Mouse (Mus musculus): ENCODE measurements around the gene S1pr4. TPM values are rescaled to one million over a fixed set of nuclear protein-coding genes. Genes with fewer than 3 reads are reported as not detected.

S1pr4 gene
- total RNA-seq, 1 experiment from 2014 or later: 2.3 TPM

DNA sequence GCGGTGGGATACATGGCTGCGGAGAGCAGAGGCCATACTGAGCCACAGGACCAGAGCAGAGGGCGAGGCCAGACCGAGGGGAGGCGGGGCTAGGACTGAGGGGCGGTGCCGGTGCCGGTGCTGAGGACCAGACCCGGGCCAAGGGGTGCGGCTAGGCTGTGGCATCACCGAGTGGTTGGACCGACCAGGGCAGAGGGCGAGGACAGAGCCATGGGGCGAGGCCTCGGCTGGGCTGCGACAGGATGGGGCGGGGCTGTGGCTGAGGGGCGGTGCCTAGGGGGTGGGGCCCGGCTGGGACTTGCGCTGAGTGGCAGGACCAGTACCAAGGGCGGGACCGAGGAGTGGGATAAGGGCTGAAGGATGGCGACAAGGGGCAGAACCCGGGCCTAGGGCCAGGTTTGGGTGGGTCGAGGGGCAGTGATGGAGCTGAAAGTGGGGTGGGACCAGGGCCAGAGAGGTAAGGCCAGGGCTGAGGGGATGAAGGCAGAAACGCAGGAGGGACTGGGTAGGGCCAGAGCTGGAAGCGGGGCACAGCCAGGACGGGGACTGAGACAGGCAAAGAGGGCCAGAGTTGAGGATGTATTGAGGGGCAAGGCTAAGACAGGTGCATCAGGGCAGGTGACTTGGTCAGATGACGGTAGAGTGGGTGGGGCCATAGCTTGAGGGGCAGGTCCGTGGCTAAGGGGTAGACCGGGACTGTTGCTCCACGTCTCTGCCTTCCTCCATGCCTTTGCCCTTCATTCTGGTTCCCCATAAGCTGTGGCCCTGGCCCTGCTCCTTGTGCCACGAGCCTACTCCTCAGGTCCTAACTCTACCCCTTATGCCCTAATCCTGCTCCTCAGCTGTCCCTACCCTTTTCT is 35.3 kb downstream of the S1pr4 start:
- DNase-seq: peak; percentile 84

DNA sequence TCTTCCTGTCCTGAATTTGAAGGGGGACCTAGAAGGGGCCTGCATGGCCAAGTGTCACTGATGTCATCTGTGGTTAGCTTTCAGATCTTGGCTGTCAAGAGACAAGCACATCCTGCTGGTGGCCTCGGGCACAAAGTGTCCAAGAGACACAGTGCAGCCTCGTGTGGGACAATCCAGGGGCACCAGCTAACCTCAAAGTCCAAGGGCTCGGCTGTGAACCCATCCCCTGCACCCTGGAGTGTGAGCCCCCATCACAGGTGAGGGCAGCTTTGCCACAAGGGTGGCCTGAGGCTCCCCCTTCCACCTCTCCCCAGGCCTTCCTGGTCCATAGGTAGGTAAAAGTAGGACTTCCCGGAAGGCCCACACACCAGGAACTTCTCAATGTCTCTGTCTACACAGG is 36.4 kb downstream of the S1pr4 start:
- DNase-seq: no peak

- no peak for DNase-seq
Observed at GRCm38 (mm10) chr10:81462917-81463316, 37.0 kb downstream of the S1pr4 start.

DNA sequence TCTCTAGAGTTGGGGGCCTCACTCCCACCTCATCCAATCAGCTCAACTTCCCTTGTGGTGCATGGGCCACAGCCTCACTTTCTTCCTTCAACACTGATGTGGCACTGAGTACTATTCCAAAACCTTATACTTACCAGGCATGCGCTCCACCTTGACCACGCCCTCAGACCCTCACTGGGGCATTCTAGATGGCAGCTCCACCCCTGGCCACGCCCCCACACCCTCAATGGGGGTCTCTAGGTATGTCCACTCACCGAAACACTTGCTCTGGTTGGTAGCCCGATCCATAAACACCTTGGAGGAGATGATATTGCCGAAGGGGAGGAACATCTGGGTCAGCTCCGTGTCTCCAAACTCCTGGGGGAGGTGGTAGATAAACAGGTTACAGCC is 37.5 kb downstream of the S1pr4 start:
- DNase-seq: no peak

DNA sequence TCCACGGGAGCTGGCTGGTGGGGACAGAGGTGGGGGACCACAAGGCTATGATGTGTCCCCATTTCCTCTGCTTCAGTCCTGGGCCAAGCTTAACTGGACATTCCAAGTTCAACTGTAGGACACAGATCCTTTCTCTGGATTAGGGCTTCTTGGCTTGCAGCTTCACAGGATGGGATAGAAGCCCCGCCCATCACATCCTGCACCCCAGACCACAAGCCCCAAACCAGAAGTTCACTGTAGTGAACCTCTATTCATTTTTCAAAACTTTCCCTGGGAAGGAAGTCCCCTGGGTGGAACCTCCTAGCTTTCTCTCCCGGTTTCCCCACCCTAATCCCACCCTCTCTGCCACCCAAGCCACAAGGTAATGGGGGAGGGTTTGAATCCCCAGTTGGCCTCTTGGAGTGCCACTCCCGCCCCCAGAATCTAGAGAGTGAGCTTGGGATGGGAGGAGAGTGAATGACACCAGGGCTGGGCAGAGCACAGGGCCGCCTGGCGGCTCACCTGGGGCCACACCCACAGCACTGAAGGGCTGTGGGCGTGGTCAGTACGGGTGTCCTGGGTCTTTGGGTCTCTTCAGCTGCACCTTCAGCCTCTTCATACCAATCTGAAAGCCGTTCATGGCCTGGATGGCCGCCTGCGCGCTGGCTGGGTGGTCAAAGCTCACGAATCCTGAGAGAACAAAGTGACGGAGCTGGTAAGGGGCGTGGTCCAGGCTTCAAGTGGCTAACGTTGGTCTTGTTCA is 38.1 kb downstream of the S1pr4 start:
- no peak for DNase-seq

DNA sequence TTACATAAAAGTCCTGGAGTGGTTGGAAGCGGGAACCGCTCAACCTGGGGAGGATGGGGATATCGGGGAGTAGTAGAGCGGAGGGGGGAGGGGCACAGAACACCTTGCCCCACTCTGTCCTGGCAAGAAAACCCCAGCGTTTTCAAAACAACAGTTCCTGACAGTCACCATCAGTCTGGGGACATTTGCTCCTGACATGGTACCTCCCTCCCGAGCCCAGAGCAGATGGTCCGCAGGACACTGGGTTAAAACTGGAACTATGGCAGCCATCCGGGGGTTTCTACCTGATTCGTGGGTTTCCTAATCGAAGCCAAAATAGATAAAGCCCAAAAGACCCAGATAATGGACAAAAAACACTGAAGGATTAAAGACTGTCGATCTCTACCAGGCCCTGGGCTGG is 39.0 kb downstream of the S1pr4 start:
- DNase-seq: no peak

DNA sequence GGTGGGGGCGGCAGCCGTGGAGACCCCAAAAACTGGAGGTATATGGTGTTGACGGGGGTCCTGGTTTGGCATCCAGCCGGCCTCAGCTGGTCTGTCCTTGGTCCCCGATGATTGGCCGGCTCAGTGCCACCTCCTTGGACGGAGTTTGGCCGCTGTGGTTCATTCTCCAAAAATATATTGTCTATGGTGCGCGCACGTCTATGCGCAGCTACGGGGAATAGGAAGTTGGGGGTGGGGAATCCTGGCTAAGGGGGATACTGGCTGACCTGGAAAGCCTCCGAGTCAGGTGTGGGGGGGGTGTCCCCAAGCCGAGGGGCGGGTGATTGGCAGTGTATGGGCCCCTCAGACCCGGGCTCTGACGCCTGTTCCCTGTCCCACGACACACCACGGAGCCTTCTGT is 39.5 kb downstream of the S1pr4 start:
- no peak for DNase-seq

DNA sequence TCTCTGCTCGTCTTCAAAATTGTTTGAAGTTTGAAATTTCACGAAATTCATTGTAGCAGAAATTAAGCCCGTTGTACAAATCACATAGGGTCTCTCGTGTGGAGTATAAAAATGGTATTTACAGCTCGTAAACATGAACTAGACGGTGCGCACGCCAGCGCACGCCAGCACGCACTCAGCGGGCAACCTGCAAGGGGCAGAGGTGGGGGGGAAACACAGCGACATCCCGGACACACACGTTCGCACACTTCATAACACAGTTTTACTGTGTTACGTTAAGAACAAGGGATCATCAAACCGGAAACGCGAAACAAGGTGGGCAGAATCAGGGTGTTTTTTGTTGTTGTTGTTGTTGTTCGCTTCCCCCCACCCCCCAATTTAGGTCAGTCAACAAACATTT is 40.5 kb downstream of the S1pr4 start:
- no peak for DNase-seq

DNA sequence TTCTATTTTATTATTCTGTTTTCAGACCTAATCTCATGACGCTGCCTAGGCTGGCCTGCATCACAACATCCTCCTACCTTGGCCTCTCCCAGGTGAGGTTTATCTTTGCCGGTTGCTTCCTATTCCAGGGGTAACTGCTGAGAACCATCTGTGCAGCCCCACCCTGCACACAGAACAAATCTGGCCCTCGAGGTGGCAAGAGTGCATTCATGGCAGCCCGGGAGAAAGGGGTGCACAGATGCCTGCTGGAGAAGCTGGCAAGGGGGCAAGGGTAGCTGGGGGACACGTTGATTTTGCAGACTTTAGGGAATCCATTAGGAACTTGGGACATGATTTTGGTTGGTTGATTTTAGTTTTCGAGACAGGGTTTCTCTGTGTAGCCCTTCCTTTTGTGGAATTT is 41.7 kb downstream of the S1pr4 start:
- no peak for DNase-seq

DNA sequence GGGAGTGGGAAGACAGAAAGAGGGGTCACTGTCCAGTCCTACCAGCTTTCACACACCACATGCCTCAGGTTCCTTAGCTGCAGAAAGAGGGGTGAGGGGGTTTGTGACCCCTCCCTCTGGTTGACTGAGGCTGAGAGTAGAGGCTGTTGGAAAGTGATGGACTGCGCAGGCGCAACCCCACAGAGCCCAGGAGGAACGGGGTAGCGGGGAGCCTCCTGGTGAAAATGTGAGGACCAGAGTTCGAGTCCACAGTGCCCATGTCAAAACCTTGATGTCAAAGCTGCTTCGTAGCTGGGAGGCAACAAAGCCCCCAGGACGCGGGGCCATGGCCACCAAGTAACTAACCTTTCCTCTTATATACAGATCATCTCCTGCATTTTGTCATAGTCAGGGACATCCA is 42.3 kb downstream of the S1pr4 start:
- DNase-seq: no peak

DNA sequence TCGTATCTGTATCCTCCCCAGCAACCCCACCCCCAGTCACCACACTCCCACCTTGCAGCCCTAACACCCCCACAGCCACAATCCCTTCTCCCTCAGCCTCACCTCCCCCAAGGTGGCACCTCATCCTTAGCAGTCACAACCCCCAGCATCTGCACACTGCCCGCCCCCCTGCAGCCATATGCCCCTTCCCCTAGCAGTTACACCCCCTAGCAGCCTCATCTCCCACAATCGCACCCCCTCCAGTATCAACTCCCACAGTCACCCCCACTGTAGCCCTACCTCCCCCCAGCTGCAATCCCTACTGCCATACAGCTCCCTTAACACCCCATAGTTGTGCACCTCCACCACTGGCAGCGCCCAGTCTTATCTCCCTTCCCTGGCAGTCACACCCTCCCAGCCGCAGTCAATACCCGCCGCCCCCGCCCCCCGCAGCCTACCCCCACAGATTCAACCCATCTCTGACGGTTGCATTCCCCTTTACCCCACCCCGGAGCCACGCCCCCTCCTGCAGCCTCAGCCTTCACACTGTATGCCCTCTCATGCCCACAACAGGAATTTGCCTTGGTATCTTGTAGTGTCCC is 42.9 kb downstream of the S1pr4 start:
- no peak for DNase-seq

DNA sequence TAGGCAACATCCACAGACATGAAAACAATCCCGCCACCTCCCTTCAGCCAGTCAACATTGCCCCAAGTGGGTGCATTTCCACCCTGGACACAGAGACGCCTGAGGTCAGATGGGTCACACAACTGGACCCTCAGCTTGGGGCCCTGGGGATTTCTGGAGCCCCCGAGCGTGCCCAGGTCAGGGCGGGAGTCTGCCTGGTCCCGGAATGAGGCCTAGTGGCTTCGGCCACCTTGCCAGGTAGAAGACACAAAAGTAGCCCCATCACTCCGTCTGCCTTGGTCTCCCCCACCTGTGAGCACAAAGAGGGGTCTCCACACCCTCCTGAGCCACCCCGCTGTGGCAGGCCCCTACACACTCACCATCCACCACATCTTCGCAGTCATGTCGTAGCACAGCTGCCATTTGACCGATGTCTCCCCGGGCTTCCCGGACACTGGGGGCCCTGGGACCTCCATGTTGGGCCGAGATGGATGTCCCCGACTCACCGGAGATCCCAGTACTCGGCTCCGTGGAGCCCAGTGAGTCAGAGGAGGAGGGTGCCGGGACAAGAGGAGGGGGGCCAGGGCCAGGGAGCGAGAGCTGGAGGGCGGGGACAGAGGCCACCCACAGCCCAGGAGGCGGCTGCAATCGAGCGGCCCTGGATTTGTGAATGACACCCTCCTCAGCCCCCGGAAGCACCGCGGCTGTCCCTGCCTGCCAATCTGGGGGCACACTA is 44.6 kb downstream of the S1pr4 start, which contains the start of gene Nfic:
Nfic (minus strand) TSS at position 455 of the 715 bp plus-strand sequence.
- no peak for DNase-seq

DNA sequence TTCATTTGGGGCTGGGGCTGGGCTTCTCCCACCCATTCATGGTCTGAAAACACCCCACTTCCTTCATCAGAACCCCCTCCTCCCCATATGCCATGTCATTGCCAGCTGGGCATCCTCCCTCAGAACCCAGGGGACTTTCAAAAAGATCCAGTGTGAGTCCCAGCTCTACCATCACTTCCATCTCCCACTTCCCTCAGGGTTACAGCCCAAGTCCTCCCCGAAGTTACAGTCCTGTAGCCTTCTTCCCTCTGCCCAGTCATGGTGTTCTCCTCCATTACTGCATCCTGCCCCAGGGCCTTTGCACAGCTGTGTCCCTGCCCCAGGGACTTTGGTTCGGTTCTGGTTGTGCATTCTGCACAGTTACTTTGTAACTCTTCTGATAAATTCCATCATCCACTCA is 45.8 kb downstream of the S1pr4 start:
- no peak for DNase-seq

- DNase-seq: peak; percentile 47
Observed at GRCm38 (mm10) chr10:81452947-81453288, 47.0 kb downstream of the S1pr4 start.

- DNase-seq: no peak
Observed at GRCm38 (mm10) chr10:81452237-81452946, 47.5 kb downstream of the S1pr4 start.

DNA sequence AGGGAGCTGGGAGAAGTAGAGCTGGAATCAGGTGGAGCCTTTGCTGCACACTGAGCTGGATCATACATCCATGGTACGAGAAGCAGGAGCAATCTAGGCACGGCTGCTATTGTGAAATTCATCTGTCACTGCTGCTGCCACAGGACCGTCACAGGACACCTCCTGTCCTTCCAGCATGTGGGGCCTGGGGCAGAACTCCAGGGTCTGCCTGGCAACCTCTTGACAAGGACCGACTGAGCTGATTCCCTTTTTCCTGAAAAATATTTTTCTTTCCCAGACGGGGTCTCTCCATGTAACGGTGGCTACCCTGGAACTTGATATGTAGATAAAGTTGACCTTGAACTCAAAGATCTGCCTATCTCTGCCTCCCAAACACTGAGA is 48.6 kb downstream of the S1pr4 start:
- no peak for DNase-seq

DNA sequence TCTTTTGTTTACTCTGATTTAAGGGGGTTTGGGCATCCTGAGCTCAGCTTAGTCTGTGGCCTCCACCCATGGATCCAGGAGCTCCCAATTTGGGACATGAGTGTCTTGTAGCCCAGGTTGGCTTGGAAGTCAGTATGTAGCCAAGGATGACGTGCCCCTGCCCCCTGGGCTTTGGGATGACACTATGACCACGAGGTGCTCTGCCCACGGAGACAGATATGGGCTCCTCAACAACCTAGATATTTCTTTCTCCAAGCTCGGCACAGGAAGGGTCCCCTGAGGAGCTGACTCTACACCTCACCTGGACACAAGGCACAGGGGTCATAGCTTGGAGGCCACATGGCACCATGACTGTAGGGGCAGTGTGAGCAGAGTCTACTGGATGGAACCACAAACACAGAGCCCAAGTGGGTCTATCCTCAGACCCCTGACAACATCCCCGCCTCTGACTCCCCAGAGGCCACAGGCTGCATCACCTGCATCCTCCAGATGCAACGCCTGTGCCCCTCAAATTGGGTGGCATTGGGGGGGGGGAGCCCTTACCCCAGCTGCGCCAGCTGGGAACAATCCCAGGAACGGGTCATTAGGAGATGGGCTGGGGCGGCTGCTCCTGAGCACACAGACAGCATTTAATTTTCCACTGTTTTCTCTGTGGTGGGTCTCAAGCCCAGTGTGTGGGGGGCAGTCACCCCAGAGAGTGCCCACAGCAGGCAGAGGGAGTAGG is 49.1 kb downstream of the S1pr4 start:
- no peak for DNase-seq

GRCm38 (mm10) chr10:81450140-81450539 is 49.8 kb downstream of the S1pr4 start:
- DNase-seq: peak; percentile 89

Measured in adrenal gland, postnatal 14 days (tissue).